Mouse (Mus musculus) urinary bladder, postnatal 4 days (tissue): ENCODE measurements around the gene Olfr463.
"Not testable (repeated sequence)": the region's sequence is repeated elsewhere in the genome, so short reads cannot be mapped to it uniquely, and the experiment has no call there.

Source experiments
- DNase-seq, 2 experiments: peaks; one replicate each; pipeline ENCODE4 v3.0.0; 2021 to 2022; ENCODE audit warnings: low spot score in 2 of 2

Gene Olfr463

GRCm38 (mm10) chr11:87897287-87897686 is at the start of gene Olfr463:
TSS of gene Olfr463 (minus strand) at chr11:87897387.
- no peak for DNase-seq

GRCm38 (mm10) chr11:87935467-87935866 is 38.3 kb upstream of the Olfr463 start:
- no peak for DNase-seq

GRCm38 (mm10) chr11:87933731-87934130 is 36.5 kb upstream of the Olfr463 start:
- DNase-seq = no peak

- DNase-seq = no peak
These were observed 33.2 kb upstream of the Olfr463 start for GRCm38 (mm10) chr11:87930348-87930747.

GRCm38 (mm10) chr11:87920966-87921365 is 23.8 kb upstream of the Olfr463 start, which contains the start of gene Olfr464:
TSS of gene Olfr464 (minus strand) at chr11:87920967.
- DNase-seq = peak in 1 of 2 experiments; percentile 17

- peak in 1 of 2 experiments; percentile 10 for DNase-seq
These were observed 23.1 kb upstream of the Olfr463 start for GRCm38 (mm10) chr11:87920301-87920700.

- no peak for DNase-seq
These were observed 18.8 kb upstream of the Olfr463 start for GRCm38 (mm10) chr11:87916005-87916404.

- no peak for DNase-seq
These were observed 7.1 kb upstream of the Olfr463 start for GRCm38 (mm10) chr11:87904331-87904730.

GRCm38 (mm10) chr11:87892168-87892567 is 5.0 kb downstream of the Olfr463 start, which contains the start of gene Olfr462:
TSS of gene Olfr462 (minus strand) at chr11:87892268.
- no peak for DNase-seq

- no peak for DNase-seq
These were observed 12.3 kb downstream of the Olfr463 start for GRCm38 (mm10) chr11:87884856-87885255.

- DNase-seq = no peak
These were observed 13.7 kb downstream of the Olfr463 start for GRCm38 (mm10) chr11:87883493-87883892.

- no peak for DNase-seq
These were observed 15.5 kb downstream of the Olfr463 start for GRCm38 (mm10) chr11:87881714-87882113.

GRCm38 (mm10) chr11:87879826-87880225 is 17.4 kb downstream of the Olfr463 start:
- no peak for DNase-seq

GRCm38 (mm10) chr11:87875436-87875835 is 21.8 kb downstream of the Olfr463 start, which contains the start of gene Epx:
TSS of gene Epx (minus strand) at chr11:87875536.
- DNase-seq = no peak

GRCm38 (mm10) chr11:87871766-87872165 is 25.4 kb downstream of the Olfr463 start:
- no peak for DNase-seq

GRCm38 (mm10) chr11:87870096-87870495 is 27.1 kb downstream of the Olfr463 start:
- no peak for DNase-seq

GRCm38 (mm10) chr11:87866891-87867290 is 30.3 kb downstream of the Olfr463 start:
- DNase-seq = not testable (repeated sequence)

GRCm38 (mm10) chr11:87862805-87863204 is 34.4 kb downstream of the Olfr463 start:
- no peak for DNase-seq

- DNase-seq = no peak
These were observed 36.8 kb downstream of the Olfr463 start for GRCm38 (mm10) chr11:87860426-87860825.

- DNase-seq = no peak
These were observed 37.9 kb downstream of the Olfr463 start for GRCm38 (mm10) chr11:87859273-87859672.

- DNase-seq = no peak
These were observed 42.6 kb downstream of the Olfr463 start for GRCm38 (mm10) chr11:87854550-87854949.

GRCm38 (mm10) chr11:87853597-87853954 is 43.6 kb downstream of the Olfr463 start:
- DNase-seq = no peak

GRCm38 (mm10) chr11:87852690-87853596 is 44.2 kb downstream of the Olfr463 start, which contains the start of gene Mks1:
TSS of gene Mks1 (plus strand) at chr11:87853215.
- peak; percentile 85 to 92 for DNase-seq
